In genomic region chr17:44244096-44244495, GRCm38 (mm10) we compare ENCODE assay signal across 21 mouse cellular contexts.
"Had no signal": no experiment of that assay in that cellular context is flagged by ENCODE, and none has a peak within 500 bp of the region (broad histone marks: within the 10 kb centered on the region; RNA-seq: fewer than 3 reads in every experiment).

No protein-coding gene starts in this region.

- H3K36me3 ChIP-seq: heart, embryonic 15.5 days; hindbrain, embryonic 10.5 days; hindbrain, embryonic 12.5 days; intestine, embryonic 15.5 days; limb, embryonic 12.5 days; liver, embryonic 12.5 days had no signal

- ATAC-seq: inflammation-experienced regulatory T-cells, adult 6 months; intestine, embryonic 15.5 days; intestine, postnatal 0 days; liver, embryonic 12.5 days had no signal

- H3K27me3 ChIP-seq: heart, embryonic 13.5 days; heart, embryonic 15.5 days; hindbrain, embryonic 12.5 days; intestine, embryonic 15.5 days; liver, embryonic 12.5 days had no signal

- H3K9ac ChIP-seq: heart, embryonic 15.5 days; hindbrain, embryonic 12.5 days; hindbrain, embryonic 14.5 days; intestine, embryonic 15.5 days; limb, embryonic 12.5 days; liver, embryonic 12.5 days; liver, embryonic 14.5 days had no signal

- H3K4me3 ChIP-seq: heart, embryonic 13.5 days; heart, embryonic 15.5 days; hindbrain, embryonic 10.5 days; hindbrain, embryonic 12.5 days; intestine, embryonic 15.5 days; limb, embryonic 12.5 days; liver, embryonic 12.5 days had no signal

- DNase-seq: gastrocnemius, postnatal 14 days; gastrocnemius, postnatal 36 days; heart, adult 18-20 months; heart, postnatal 4 days; kidney, adult 18-20 months; kidney, adult 8-10 months; kidney, postnatal 10 days; kidney, postnatal 36 days; layer of hippocampus, adult 9-11 months; layer of hippocampus, postnatal 36 days had no signal

- H3K27ac ChIP-seq: heart, embryonic 13.5 days; heart, embryonic 15.5 days; hindbrain, embryonic 10.5 days; hindbrain, embryonic 12.5 days; hindbrain, embryonic 14.5 days; intestine, embryonic 15.5 days; limb, embryonic 12.5 days; liver, embryonic 12.5 days; liver, embryonic 14.5 days had no signal
